Mouse (Mus musculus) erythroblast, adult 5-6 weeks (primary cell): ENCODE measurements around the gene Cpsf3. TPM values are rescaled to one million over a fixed set of nuclear protein-coding genes. Genes with fewer than 3 reads are reported as not detected.

ENCODE experiments used
- ATAC-seq: replicated peaks from 2 replicates; pipeline ENCODE4 v1.8.0; 2016; ENCODE audit warnings: moderate number of reproducible peaks, mild to moderate bottlenecking, moderate TSS enrichment, inconsistent platforms; ENCODE audit not compliant: poor library complexity, low FRiP score, severe bottlenecking
- total RNA-seq, 2 experiments: library from RNA; stranded (forward) in 1 of 2; stranded (reverse) in 1 of 2; fragments of 150-400 nt in 1 of 2; fragments of 200-764, 138-1000 nt in 1 of 2; gene quantifications; 2 replicates each; pipeline versions ENCODE4 v1.2.3 to v1.2.4; 2015 to 2017; ENCODE audit warnings: low replicate concordance in 2 of 2

The Cpsf3 gene
- total RNA-seq, 2 experiments from 2014 or later, result 19.7 to 43.8 TPM

- 0 out of 2 replicates have a peak, but pooled peaks have one; percentile 42 for ATAC-seq
Measured at GRCm38 (mm10) chr12:21286712-21287650, 1.8 kb downstream of the Cpsf3 start.

- no peak for ATAC-seq
Measured at GRCm38 (mm10) chr12:21288716-21289395, 3.7 kb downstream of the Cpsf3 start.

- no peak for ATAC-seq
Measured at GRCm38 (mm10) chr12:21289651-21290050, 4.5 kb downstream of the Cpsf3 start.

GRCm38 (mm10) chr12:21298856-21299255, 13.7 kb downstream of the Cpsf3 start:
- no peak for ATAC-seq

- no peak for ATAC-seq
Measured at GRCm38 (mm10) chr12:21301324-21301723, 16.1 kb downstream of the Cpsf3 start.

GRCm38 (mm10) chr12:21301932-21302331, 16.7 kb downstream of the Cpsf3 start:
- ATAC-seq, result no peak

- ATAC-seq, result no peak
Measured at GRCm38 (mm10) chr12:21302361-21302783, 17.2 kb downstream of the Cpsf3 start.

- ATAC-seq, result no peak
Measured at GRCm38 (mm10) chr12:21305741-21306140, 20.6 kb downstream of the Cpsf3 start.

- no peak for ATAC-seq
Measured at GRCm38 (mm10) chr12:21306721-21307120, 21.5 kb downstream of the Cpsf3 start.

- no peak for ATAC-seq
Measured at GRCm38 (mm10) chr12:21312201-21312600, 27.0 kb downstream of the Cpsf3 start.

- peak; percentile 96 for ATAC-seq
Measured at GRCm38 (mm10) chr12:21315923-21316868, 31.0 kb downstream of the Cpsf3 start, which contains the start of gene Iah1. Iah1 (plus strand) TSS chr12:21316389.

GRCm38 (mm10) chr12:21316869-21317265, 31.7 kb downstream of the Cpsf3 start:
- no peak for ATAC-seq

- peak; percentile 72 for ATAC-seq
Measured at GRCm38 (mm10) chr12:21318143-21318895, 33.1 kb downstream of the Cpsf3 start.

- ATAC-seq, result no peak
Measured at GRCm38 (mm10) chr12:21320317-21320716, 35.1 kb downstream of the Cpsf3 start.

- no peak for ATAC-seq
Measured at GRCm38 (mm10) chr12:21321170-21321569, 36.0 kb downstream of the Cpsf3 start.

- ATAC-seq, result no peak
Measured at GRCm38 (mm10) chr12:21322296-21322695, 37.1 kb downstream of the Cpsf3 start.

- ATAC-seq, result no peak
Measured at GRCm38 (mm10) chr12:21322856-21323255, 37.7 kb downstream of the Cpsf3 start.

GRCm38 (mm10) chr12:21324101-21324500, 38.9 kb downstream of the Cpsf3 start:
- ATAC-seq, result no peak

GRCm38 (mm10) chr12:21325266-21325665, 40.1 kb downstream of the Cpsf3 start:
- no peak for ATAC-seq
